ENCODE assay signal across 1 mouse cellular context in genomic region chr4:135986943-135987710, GRCm38 (mm10).
TF ChIP-seq lines count a peak whose summit lies in the region.

TSS of gene Pithd1 (minus strand) at chr4:135987264.

TF ChIP-seq in CH12.LX, 34 proteins besides CTCF, POLR2A, EP300 and RAD21 (continued from another document):
- TF ChIP-seq BHLHE40 (IDR thresholded peaks at IDR 0.05; ENCODE audit: low read depth, low read length) = 0 out of 2 replicates have a peak, but pooled peaks have one; percentile 14
- TF ChIP-seq USF2 (conservative IDR thresholded peaks at IDR 0.05; ENCODE audit: low read depth, low read length) = no peak
- no peak for TF ChIP-seq MAFK (IDR thresholded peaks at IDR 0.05; ENCODE audit: insufficient replicate concordance, low read length)
- no peak for TF ChIP-seq JUN (IDR thresholded peaks at IDR 0.05; ENCODE audit: insufficient read depth, low read depth, low read length)
- TF ChIP-seq ZNF384 (IDR thresholded peaks at IDR 0.05; ENCODE audit: low read depth, low read length) = no peak
- no peak for TF ChIP-seq CHD1 (IDR thresholded peaks at IDR 0.05; ENCODE audit: low read depth, low read length)
- TF ChIP-seq UBTF (IDR thresholded peaks at IDR 0.05; ENCODE audit: low read depth, low read length) = peak; percentile 94
- peak; percentile 86 for TF ChIP-seq MXI1 (IDR thresholded peaks at IDR 0.05; ENCODE audit: low read depth, low read length)
- TF ChIP-seq ZMIZ1 (IDR thresholded peaks at IDR 0.05; ENCODE audit: low read depth, low read length) = peak; percentile 97
- peak; percentile 80 for TF ChIP-seq MYC (IDR thresholded peaks at IDR 0.05; ENCODE audit: low read depth, low read length)
- no peak for TF ChIP-seq USF1 (IDR thresholded peaks at IDR 0.05; ENCODE audit: low read depth, low read length)
- peak; percentile 99 for TF ChIP-seq NRF1 (IDR thresholded peaks at IDR 0.05; ENCODE audit: low read depth, low read length)
- TF ChIP-seq MEF2A (IDR thresholded peaks at IDR 0.05; ENCODE audit: borderline replicate concordance, low read depth, low read length) = peak; percentile 65; the same call in 1 of the 2 replicates
- TF ChIP-seq HCFC1 (IDR thresholded peaks at IDR 0.05; ENCODE audit: low read depth, low read length) = peak; percentile 76
- peak; percentile 96 for TF ChIP-seq NELFE (IDR thresholded peaks at IDR 0.05; ENCODE audit: low read depth, low read length)
